Mouse (Mus musculus) cerebellum, postnatal 25 days (tissue): ENCODE measurements around the gene Rdh8.
A peak's percentile ranks its signal among the peaks of the same experiment; 100 is the strongest.

Source experiments
- DNase-seq, 2 experiments: peaks; one replicate each; pipeline ENCODE4 v3.0.0; 2021; ENCODE audit warnings: mixed read lengths in 2 of 2

Rdh8 gene

DNA sequence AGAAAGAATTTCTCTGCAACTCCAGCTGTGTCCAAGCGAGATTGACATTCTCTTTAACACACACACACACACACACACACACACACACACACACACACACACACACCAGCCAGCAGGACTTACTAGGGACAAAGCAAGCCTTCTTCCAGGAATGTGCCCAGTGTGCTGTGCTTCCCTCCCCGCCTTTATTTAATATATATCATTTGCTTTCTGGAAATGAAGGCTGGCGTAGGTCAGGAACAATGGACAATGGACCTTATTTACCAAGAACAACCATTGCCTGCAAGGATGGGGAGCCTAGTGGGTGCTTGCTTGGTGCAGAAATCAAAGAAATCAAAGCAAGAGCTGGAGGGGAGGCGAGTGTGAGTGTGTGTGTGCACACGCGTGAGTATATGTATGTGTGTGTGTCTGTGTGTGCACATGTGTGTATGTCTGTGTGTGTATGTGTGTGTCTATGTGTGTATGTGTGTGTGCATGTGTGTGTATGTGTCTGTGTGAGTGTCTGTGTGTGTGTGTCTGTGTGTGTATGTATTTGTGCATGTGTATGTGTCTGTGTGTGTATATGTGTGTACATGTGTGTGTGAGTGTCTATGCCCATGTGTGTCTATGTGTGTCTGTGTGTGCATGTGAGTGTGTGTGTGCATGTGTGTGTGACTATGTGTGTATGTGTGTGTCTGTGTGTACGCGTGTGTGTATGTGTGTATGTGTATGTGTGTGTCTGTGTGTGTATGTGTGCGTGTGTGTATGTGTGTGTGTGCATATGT is 19.1 kb downstream of the Rdh8 start:
- DNase-seq: no peak

DNA sequence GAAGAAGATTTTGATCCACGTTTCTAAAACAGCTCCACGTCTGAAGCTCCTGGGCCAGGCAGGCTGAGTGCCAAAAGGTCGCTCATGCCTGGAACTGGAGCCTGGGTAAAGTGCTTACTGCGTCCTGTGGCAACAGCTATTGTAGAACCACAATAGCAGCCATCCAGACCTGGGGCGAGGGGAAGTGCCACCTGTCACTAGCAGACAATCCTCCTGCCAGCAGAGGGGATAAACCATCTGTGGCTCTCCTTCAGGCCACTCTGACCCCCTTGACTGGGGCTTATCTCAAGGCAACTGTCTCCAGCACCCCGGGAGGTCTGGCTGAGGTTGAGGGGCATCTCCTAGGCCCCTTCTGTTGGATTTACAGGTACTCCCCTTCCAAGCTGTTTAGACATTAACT is 20.6 kb downstream of the Rdh8 start:
- peak; percentile 8 to 42 for DNase-seq

DNA sequence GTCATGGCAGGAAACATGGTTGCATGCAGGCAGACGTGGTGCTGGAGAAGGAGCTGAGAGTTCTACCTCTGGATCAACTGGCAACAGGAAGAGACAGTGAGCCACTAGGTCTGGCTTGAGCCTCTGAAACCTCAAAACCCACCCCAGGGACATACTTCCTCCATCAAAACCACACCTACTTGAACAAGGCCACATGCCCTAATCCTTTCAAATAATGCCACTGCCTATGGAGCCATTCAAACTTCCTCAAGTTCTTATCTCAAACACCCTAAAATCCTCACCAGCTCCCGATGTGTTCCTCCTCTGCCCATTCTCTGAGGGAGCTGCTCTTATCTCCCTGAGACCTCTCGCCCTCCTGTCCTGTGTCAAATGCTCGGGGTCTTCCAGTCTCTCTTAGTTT is 23.9 kb downstream of the Rdh8 start:
- DNase-seq: no peak

DNA sequence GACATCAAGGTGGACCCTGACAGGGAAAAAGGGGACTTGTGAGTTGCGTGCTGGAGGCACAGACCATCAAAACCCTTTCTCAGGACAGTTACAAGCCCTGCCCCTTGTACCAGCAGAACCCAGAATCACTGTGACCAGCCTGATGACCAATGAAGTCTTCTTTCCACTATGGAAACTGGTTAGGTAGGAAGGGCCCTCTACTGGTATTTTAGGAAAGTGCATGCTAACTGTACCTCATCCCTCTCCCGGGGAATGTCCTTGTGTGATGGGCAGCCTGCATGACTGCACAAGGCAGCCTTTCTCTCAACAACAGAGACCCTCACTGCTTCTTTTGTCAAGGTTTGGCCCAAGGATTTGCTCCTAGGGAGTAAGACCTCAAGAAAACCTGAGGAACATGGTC is 24.4 kb downstream of the Rdh8 start:
- DNase-seq: peak in 1 of 2 experiments; percentile 20

DNA sequence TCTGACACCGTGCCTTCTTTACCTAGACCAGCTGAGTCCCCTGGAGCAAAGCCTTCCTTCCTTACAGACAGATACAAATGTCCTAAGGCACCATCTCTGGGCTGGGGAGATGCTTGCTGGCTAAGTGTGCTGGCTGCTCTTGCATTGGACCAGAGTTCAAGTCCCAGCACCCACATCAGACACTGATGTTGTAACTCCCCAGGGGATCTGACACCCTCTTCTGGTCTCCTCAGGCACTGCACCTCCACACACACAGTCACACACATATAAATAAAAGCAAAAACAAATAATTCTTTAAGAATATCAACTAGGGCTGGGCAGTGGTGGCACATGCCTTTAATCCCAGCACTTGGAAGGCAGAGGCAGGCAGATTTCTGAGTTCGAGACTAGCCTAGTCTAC is 31.9 kb downstream of the Rdh8 start:
- DNase-seq: no peak

DNA sequence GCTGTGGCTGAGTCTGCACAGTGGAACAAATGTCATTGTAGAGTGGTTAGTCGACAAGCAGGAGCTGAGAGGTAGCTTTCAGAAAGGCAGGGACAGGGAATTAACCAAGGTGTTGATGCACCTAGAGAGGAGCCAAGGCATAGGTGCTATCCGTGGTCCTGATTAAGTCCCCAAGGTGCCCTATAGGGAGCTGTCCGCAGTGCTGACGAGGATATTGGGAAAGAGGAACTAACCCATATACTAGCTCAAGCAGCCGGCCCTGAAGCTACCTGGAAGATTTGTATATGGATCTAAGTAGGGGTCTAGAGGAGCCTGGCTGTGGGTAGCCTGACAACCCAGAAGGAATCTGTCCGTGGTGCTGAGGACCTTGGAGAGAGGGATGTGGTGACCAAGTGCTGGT is 38.8 kb downstream of the Rdh8 start:
- no peak for DNase-seq

DNA sequence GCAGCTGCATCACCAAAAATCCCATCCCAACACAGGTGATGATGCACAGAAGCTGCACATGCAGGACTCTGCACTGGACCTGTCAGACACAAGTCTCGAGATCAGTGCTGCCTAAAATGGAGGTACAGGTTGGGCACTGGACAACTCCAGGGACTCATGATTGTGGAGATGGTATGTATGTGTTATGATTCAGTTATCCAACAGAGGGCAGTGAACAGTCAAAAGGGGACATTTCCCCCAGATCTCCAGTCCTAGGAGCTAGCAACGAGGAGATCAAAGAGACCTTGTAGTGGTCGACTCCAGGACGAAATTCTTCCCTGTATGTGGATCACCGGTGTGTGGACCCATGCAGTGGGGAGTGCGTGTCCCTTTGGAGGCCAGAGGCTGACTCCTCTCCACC is 41.6 kb downstream of the Rdh8 start:
- no peak for DNase-seq

DNA sequence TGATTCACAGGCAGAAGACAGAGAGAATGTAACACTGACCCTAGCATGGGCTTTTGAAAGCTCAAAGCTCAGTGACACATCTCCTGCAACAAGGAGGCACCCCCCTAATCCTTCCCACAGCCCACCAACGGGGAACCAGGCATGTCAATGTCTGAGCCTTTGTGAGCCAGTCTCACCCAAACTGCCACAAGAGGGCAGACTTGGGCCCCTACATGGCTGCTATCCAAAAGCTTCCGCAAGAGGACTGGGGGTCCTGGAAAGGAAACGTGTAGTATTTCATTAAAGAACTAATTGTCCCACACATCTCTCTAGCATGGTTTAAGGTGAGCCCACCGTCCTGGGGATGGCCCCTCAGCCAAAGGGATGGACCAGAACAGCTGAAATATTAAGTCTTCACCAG is 43.5 kb downstream of the Rdh8 start:
- peak; percentile 11 to 38 for DNase-seq

DNA sequence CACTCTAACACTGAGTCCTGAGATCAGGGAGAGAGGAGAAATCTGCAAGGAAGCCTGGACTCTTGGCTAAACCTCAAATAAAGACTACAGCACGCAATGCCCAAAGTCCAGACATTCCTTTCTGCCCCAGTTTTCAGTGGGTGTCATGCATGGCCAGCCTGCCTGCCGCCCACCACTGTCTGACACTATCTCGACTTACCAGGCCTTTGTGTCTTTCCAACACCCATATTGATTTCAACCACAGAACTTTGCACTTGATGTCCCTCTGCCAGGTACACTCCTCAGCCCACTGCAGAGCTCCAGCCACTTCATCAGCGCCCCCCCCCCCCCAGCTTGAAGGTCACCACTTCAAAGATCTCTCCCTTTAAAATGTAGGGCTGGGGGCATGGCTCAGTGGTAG is 43.9 kb downstream of the Rdh8 start:
- DNase-seq: no peak

DNA sequence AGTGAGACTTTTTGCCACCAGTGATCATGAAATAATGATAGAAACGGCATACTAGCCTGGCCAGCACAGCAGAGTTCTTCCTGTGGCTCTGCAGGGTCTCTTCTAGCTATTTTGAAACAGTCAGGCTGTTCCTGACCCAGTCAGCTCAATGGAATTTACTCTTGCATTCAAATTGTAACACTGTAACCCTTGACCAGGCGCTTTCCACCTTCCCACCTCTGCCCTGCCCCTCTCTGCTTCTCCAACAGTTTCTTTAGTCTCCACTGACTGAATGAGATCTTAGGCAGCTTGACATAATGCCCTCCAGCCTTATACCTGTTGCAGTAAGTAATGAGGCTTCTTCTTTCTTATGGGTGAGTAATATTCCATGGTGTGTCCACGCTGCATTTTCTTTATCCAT is 48.6 kb downstream of the Rdh8 start:
- no peak for DNase-seq

DNA sequence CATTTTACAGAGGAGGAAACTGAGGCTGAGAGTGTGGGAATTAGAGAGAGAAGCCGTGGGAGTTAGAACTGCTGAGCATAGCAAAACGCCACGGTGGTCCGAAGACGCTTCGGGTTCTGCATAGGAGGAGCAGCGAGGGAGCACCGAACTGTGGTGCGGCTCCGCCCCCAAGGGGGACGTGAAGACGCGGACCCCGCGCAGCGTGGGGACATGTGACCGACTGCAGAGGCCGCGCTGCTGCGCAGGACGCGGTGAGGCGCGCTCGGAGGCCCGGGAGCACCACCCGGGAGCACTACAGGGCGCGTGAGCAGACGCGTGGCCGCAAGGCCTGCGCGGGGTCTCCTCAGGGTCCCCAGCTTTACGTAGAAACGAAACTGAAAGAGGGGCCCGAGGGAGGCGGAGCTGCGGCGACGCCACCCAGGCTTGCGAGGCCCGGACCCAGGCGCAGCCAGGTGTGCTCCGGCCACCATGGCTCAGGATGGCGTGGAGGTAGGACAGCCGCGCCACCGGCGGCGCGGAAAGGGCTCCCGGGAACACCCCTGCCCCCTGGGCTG is 50.2 kb downstream of the Rdh8 start, which contains the start of gene A230050P20Rik:
A230050P20Rik (plus strand) TSS at position 195 of the 554 bp plus-strand sequence.
- peak; percentile 69 to 80 for DNase-seq

DNA sequence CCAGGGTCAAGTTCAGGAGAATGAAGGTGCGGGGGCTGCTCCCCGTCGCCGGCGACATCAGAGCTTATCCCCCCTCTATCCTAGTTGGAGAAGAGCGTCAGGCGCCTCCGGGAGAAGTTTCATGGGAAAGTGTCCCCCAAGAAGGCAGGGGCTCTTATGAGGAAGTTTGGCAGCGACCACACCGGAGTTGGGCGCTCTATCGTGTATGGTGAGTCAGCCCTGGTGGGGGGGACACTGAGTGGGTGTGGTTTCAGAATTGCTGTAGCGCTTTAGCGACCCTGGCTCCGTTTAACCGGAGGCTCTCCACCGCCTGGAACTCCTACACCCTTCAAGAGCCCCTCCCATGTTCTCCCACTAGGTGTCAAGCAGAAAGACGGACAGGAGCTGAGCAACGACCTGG is 50.9 kb downstream of the Rdh8 start:
- DNase-seq: peak in 1 of 2 experiments; percentile 22

DNA sequence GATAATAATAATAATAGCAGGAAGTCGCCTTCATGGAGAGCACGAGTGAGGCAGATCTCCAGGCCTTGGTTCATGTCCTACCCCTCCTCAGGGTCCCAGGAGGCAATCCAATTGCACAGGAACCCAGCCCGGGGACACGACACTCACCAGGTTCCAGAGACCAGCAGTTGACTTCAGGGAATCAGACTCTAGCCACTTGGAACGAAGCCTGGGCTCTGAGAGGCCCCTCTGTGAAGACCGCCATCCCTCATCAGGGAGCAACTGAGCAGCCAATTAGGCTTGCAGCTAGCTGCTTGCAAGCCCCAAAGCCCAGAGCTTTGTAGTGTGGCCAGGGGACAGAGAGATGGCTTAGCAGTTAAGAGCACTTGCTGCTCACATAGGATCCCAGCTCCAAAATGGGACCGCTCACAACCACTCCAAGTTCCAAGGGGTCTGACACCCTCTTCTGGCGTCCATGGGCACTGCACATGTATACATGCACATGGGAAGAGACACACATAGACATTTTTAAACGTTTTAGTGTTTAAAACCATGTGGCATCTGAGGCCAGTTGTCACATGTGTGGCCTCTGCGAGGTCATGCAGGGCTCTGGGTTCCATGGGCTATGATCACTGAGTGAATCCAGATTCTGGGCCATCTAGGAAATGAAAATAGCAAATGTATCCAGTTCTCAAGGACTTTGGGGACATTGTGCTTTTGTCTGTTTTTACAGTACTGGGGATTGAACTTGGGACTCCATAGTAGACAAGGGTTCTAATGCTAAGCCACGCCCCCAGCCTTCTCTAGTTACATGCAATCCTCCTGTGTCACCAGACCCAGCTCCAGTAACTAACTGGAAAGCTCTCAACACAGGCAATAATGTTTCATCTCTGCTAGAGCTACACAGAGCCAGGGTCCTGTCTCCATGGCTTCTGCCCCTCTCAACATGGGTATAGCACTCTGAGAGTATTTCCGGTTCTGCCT is 52.2 kb downstream of the Rdh8 start:
- peak; percentile 8 to 22 for DNase-seq

DNA sequence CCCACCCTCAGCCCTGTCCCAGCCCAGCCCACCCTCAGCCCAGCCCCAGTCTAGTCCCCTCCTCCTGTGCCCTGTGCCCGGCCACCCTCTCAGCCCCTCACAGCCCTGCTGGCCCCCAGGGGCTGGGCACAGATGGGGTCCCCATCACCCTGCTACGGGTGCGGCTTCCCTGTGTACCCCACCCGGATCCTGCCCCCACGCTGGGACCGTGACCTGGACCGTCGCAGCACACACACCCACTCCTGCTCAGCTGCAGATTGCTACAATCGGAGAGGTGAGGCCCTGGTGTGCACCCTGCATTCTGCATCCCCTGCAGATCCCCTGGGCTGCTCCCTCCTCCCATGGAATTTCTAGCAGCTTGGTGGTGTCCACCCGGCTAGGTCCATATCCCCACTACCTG is 54.7 kb downstream of the Rdh8 start:
- peak in 1 of 2 experiments; percentile 14 for DNase-seq

DNA sequence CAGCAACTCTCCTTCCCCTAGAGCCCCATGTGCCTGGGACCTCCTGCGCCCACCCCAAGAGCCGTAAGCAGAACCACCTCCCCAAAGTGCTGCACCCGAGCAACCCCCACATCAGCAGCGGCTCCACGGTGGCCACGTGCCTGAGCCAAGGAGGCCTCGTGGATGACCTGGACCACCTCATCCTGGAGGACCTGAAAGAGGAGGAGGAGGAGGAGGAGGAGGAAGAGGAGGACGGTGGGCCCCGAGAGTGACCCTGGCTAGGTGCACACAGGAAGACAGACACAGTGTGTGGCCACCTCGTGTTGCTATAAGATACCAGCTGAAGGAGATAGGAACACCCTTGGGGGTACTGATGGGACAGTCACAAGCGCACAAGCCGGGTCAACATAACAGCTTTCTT is 55.2 kb downstream of the Rdh8 start:
- no peak for DNase-seq

DNA sequence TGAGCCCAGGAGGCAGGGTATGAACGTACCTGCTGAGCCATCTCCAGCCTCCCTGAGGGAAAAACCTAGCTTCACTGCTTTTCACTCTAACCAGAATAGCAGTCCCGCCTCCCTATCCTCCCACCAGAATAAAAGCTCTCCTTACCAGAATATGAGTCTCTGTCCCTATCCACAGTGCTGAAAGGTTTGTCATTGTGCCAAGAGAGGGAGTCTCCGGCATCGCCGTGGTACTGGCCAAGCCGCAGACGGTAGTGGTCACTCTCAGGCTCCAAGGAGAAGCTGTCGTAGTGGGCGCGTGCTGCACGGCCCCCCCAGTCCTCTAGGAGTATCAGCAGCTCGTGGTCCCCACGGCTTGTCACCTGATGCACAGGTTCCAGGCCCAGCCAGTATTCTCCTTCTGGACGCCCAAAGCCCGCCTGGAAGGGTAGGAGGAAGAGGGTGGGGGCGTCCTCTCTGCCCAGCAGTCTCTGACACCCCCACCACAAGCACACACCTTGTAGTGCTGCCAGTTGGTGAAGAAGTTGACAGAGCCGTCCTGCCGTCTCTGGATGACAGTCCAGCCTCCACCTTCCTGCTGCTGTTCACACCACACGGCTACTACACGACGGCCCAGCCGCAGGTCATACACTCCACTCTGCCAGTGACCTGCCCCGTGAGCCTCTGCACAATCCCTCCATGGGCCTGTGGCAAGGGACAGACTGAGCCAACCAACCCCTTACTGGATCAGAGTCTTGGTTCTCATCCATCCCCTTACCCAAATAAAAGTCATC is 56.9 kb downstream of the Rdh8 start:
- DNase-seq: peak in 1 of 2 experiments; percentile 16
